Mouse (Mus musculus): Measurements from ENCODE around the gene Galnt7. TPM values are rescaled to one million over a fixed set of nuclear protein-coding genes. Genes with fewer than 3 reads are reported as not detected.

Galnt7 gene
- total RNA-seq, 2 experiments from 2014 or later, result 1.3 to 1.6 TPM

DNA sequence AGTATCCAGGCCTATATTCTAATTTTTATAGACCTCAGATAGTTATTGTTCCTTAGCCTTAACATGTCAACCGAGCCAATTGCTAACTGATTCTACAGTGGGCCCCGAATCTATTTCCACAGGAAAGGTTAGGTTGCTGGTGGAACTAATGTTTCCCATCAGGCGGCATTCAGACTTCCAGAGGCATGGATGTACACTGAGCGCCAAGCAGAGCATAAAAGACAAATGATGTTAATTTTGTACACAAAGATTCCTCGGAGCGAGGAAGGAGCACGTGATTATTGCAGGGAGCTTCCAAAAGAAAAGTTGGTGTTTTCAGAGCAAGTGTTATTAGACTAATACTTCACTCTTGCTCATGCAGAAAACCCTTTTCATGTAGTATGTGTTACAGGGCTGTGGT is 21.1 kb downstream of the Galnt7 start:
- no peak for ATAC-seq (replicated peaks; ENCODE audit: low FRiP score, poor library complexity, severe bottlenecking)

DNA sequence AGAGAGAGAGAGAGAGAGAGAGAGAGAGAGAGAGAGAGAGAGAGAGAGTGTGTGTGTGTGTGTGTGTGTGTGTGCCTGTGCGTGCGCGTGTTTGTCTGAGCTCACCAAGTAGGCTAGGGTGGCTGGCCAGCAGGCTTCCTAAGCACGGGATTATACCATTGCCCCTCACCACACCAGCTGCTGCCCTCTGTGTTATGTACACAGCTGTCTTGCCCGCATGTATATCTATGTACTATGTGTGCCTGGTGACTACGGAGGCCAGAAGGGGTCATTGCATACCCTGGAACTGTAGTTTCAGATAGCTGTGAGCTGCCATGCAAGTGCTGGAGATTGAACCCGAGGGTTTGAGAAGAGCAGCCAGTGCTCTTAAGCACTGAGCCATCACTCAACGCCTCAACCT is 22.7 kb downstream of the Galnt7 start:
- ATAC-seq (replicated peaks; ENCODE audit: low FRiP score, poor library complexity, severe bottlenecking), result no peak

GRCm38 (mm10) chr8:57628787-57629664 is 23.8 kb downstream of the Galnt7 start:
- no peak for ATAC-seq (replicated peaks; ENCODE audit: low FRiP score, poor library complexity, severe bottlenecking)

- no peak for ATAC-seq (replicated peaks; ENCODE audit: low FRiP score, poor library complexity, severe bottlenecking)
These were observed 24.7 kb downstream of the Galnt7 start for GRCm38 (mm10) chr8:57627946-57628786.

DNA sequence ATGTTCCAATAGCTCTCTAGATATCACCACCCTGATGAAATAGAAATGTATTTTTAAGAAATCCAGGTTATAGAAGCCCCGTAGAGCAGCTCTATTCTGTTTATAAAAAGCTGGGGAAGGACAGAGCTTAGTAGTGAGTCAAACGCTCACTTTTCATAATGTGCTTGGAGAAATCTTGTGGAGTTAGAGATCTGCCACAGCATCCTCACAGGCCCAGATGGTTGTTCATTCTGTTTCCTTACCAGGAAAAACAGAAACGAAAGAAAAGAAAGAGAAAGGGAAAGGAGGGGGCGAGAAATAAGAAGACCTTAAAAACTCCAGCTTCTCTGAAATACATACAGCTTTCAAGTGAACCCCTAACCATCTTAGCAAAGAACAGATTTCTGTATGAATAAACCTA is 28.9 kb downstream of the Galnt7 start:
- no peak for ATAC-seq (replicated peaks; ENCODE audit: low FRiP score, poor library complexity, severe bottlenecking)

- no peak for ATAC-seq (replicated peaks; ENCODE audit: low FRiP score, poor library complexity, severe bottlenecking)
These were observed 29.8 kb downstream of the Galnt7 start for GRCm38 (mm10) chr8:57623051-57623450.

GRCm38 (mm10) chr8:57616965-57617364 is 35.9 kb downstream of the Galnt7 start:
- ATAC-seq (replicated peaks; ENCODE audit: low FRiP score, poor library complexity, severe bottlenecking), result no peak

DNA sequence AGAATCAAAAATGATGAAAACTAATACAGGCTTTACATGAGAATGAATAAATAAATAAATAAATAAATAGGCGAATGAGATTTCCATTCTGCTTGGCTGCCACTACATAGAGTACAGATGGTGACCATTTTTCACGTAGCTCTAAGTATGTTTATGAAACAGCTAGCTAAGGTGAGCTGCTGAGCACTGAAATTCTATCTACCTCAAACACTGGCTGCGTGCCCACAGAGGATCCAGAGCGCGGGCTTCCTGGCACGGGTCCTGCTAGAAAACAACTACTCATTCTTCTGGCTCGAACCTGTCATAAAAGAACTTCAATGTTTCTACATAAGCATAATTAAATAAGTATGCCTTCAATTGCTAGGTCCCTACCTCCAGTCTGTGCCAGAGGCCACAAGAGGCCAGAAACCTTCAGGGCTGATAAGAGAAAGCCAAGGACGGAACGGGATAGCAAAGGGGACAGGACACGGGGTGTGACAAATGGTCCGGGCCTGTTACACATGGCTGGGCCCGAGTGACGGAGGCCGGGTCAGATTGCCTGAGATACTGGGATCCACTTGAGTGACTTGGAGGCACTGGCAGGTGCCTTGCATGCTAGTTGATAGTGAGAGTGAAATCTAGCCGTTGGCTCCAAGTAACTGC is 37.7 kb downstream of the Galnt7 start:
- no peak for ATAC-seq (replicated peaks; ENCODE audit: low FRiP score, poor library complexity, severe bottlenecking)

DNA sequence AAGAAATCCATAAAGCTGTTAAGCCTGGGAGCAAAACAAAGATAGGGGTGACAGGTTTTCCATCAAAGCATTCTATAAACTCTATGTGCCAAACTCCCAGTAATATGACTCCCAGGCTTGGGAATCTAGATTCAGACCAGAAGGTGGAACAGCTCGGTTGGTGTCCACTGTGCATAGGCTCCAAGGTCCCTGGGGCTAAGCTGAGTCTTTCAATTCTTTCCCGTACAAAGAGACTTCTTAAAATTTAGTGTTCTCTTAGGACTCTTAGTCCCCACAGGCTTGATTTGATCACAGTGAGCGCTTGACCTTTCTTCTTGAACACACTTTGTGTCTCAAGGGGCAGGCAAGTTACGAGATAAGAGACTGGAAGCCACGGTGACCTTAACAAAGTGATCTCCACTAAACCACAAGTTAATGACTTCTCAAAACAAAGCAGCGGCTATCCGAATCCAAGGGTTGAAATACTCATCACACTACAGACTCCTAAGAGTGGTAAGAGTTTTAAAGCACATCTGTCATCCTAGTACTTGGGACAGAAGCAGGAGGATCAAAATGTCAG is 41.3 kb downstream of the Galnt7 start:
- no peak for ATAC-seq (replicated peaks; ENCODE audit: low FRiP score, poor library complexity, severe bottlenecking)

DNA sequence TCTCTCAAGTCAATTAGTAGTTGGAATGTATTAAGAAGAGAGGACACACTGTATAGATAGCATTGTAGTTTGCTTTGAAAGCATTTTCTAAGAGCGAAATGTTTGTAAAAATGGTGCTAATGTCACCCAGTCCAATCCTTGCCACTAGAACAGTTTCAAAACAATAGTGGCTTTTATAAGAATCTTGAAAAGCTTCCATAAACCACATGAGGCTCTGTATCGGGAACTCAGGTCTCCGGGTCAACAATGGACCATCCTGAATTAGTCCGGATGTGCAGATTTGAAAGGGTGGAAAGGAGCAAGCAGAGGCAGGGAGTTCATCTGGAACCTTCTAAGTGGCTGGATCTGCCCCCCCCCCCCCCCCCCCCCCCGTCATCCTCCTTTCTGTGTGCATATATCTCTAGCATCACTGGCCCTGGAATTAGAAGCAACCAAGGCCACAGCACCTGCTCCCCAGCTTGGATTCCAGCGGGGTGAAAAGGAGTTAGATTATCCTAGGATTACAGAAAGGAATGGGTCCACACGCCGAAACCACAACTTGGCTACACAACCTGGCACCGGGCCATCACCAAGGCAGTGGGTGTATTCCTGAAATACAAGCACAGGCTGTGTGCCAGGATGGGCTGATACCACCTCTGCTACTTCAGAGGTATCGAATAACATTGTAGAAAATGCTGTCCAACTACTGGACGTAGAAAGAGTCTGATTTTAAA is 42.0 kb downstream of the Galnt7 start:
- ATAC-seq (replicated peaks; ENCODE audit: low FRiP score, poor library complexity, severe bottlenecking), result no peak

DNA sequence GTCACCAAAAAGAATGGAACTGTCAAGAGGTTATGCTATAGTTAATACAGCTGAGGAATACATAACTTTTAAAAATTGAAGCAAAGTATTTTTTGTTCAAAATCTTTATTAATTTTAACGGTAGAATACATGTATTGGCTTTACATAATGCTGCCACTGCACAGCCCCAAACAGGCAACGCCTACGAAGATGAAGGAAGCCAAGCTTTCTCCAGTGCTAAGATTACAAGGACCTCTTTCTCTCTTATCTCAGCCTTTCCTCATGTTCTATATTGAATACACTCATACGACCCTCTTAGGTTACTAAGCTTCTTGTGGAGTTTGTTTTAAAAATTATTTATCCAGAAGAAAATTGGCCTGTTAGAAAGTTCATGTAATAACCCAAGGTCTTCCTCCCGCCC is 50.3 kb downstream of the Galnt7 start:
- no peak for ATAC-seq (replicated peaks; ENCODE audit: low FRiP score, poor library complexity, severe bottlenecking)

GRCm38 (mm10) chr8:57601987-57602418 is 50.8 kb downstream of the Galnt7 start:
- no peak for ATAC-seq (replicated peaks; ENCODE audit: low FRiP score, poor library complexity, severe bottlenecking)

- ATAC-seq (replicated peaks; ENCODE audit: low FRiP score, poor library complexity, severe bottlenecking), result no peak
These were observed 52.8 kb downstream of the Galnt7 start for GRCm38 (mm10) chr8:57599813-57600555.

DNA sequence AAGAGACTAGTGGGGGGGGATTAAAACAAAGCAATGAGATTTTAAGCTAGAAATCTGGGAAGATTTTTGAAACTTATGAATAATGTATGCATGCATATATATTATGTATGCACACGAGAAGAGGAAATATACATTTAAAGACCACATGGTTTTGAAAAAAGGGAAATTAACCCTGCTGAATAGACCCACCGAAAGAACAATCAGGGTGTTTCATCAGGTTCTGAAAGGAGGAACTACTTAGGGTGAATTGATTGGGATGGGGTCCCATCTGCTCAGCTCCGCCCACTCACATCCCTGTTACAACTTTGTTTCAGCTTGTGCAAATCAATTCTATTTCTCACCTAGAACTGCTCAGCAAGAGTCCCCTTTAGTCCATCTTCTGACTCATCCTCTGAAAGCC is 57.0 kb downstream of the Galnt7 start:
- ATAC-seq (replicated peaks; ENCODE audit: low FRiP score, poor library complexity, severe bottlenecking), result no peak

GRCm38 (mm10) chr8:57594175-57594885 is 58.5 kb downstream of the Galnt7 start:
- no peak for ATAC-seq (replicated peaks; ENCODE audit: low FRiP score, poor library complexity, severe bottlenecking)

- no peak for ATAC-seq (replicated peaks; ENCODE audit: low FRiP score, poor library complexity, severe bottlenecking)
These were observed 60.2 kb downstream of the Galnt7 start for GRCm38 (mm10) chr8:57592604-57593003.

GRCm38 (mm10) chr8:57591681-57592080 is 61.2 kb downstream of the Galnt7 start:
- no peak for ATAC-seq (replicated peaks; ENCODE audit: low FRiP score, poor library complexity, severe bottlenecking)

GRCm38 (mm10) chr8:57590015-57590414 is 62.8 kb downstream of the Galnt7 start:
- ATAC-seq (replicated peaks; ENCODE audit: low FRiP score, poor library complexity, severe bottlenecking), result no peak
